Mouse (Mus musculus) adrenal gland, postnatal 10 days (tissue): ENCODE data around the gene Golga4. TPM values are rescaled to one million over a fixed set of nuclear protein-coding genes. Genes with fewer than 3 reads are reported as not detected.

Experiments used
- DNase-seq: peaks from one replicate; pipeline ENCODE4 v3.0.0; 2021; ENCODE audit warnings: mixed read lengths
- long read RNA-seq, 2 experiments: library from polyadenylated mRNA; stranded (forward); transcript quantifications; one replicate each; pipeline ENCODE4 v2.0.0; 2021
- total RNA-seq, 2 experiments: library from RNA; stranded (reverse); gene quantifications; 2 replicates each; pipeline ENCODE4 v1.2.3; 2021

Gene Golga4
- 10 to 100 TPM; 79.3 to 98.4 TPM for total RNA-seq
- long read RNA-seq, experiment 1, transcript Golga4-206 (14 exons, 2,858 nt), result major isoform, 12 of 65 reads
- long read RNA-seq, experiment 1, partial matches to known transcripts, result 22 of 65 reads
- long read RNA-seq, experiment 1, other reads (novel, unspliced or antisense), result 31 of 65 reads
- long read RNA-seq, experiment 2, full-length matches to known transcripts, result 3 of 10 reads
- long read RNA-seq, experiment 2, partial matches to known transcripts, result 3 of 10 reads
- long read RNA-seq, experiment 2, other reads (novel, unspliced or antisense), result 4 of 10 reads

GRCm38 (mm10) chr9:118506020-118506403, at the start of gene Golga4:
Gene Golga4 (plus strand): TSS chr9:118506267.
- peak; percentile 95 for DNase-seq

GRCm38 (mm10) chr9:118456405-118456804, 49.7 kb upstream of the Golga4 start:
- DNase-seq, result no peak

GRCm38 (mm10) chr9:118458039-118458438, 48.0 kb upstream of the Golga4 start:
- no peak for DNase-seq

- DNase-seq, result no peak
These were observed 42.0 kb upstream of the Golga4 start for GRCm38 (mm10) chr9:118464031-118464430.

GRCm38 (mm10) chr9:118468301-118468700, 37.8 kb upstream of the Golga4 start:
- no peak for DNase-seq

GRCm38 (mm10) chr9:118469272-118469671, 36.8 kb upstream of the Golga4 start:
- no peak for DNase-seq

- DNase-seq, result no peak
These were observed 34.8 kb upstream of the Golga4 start for GRCm38 (mm10) chr9:118471296-118471695.

- no peak for DNase-seq
These were observed 29.8 kb upstream of the Golga4 start for GRCm38 (mm10) chr9:118476211-118476765.

GRCm38 (mm10) chr9:118476766-118477271, 29.2 kb upstream of the Golga4 start:
- no peak for DNase-seq

- DNase-seq, result no peak
These were observed 28.7 kb upstream of the Golga4 start for GRCm38 (mm10) chr9:118477281-118477931.

GRCm38 (mm10) chr9:118477961-118478360, 28.1 kb upstream of the Golga4 start, which contains the start of gene Eomes:
Gene Eomes (plus strand): TSS chr9:118478212.
- DNase-seq, result no peak

- DNase-seq, result peak; percentile 40
These were observed 27.6 kb upstream of the Golga4 start for GRCm38 (mm10) chr9:118478458-118478838.

GRCm38 (mm10) chr9:118478839-118479507, 27.1 kb upstream of the Golga4 start:
- DNase-seq, result peak; percentile 64

- no peak for DNase-seq
These were observed 26.4 kb upstream of the Golga4 start for GRCm38 (mm10) chr9:118479508-118480291.

GRCm38 (mm10) chr9:118480292-118480690, 25.8 kb upstream of the Golga4 start:
- DNase-seq, result no peak

GRCm38 (mm10) chr9:118482210-118482609, 23.9 kb upstream of the Golga4 start:
- no peak for DNase-seq

GRCm38 (mm10) chr9:118486361-118487095, 19.5 kb upstream of the Golga4 start:
- DNase-seq, result no peak

- no peak for DNase-seq
These were observed 19.0 kb upstream of the Golga4 start for GRCm38 (mm10) chr9:118487096-118487395.

- no peak for DNase-seq
These were observed 18.4 kb upstream of the Golga4 start for GRCm38 (mm10) chr9:118487636-118488035.

- DNase-seq, result peak; percentile 64
These were observed 17.8 kb upstream of the Golga4 start for GRCm38 (mm10) chr9:118488138-118488895.
